Mouse (Mus musculus): ENCODE measurements around the gene Vezt. TPM values are rescaled to one million over a fixed set of nuclear protein-coding genes. Genes with fewer than 3 reads are reported as not detected.

Vezt gene
- 12.7 and 13.3 TPM in 2 replicates for polyA plus RNA-seq (2015; fragmentation: Nextera tagmentation; extraction: Ambion mirVana)

GRCm38 (mm10) chr10:94035658-94036374 is at the start of gene Vezt, which contains the start of gene Fgd6:
Gene Vezt, minus strand, starts transcription at chr10:94035817.
Gene Fgd6, plus strand, starts transcription at chr10:94036001.

GRCm38 (mm10) chr10:93897043-93897646 is 138.5 kb downstream of the Vezt start, which contains the start of gene Metap2:
Gene Metap2, minus strand, starts transcription at chr10:93897093.

MicroRNAs encoded within 50 kb of the gene (microRNA counts, 519-probe panel; counts per million panel counts)
- microRNA mmu-miR-331-3p = 3,824 counts per million, percentile 12 among the panel's probes with 10 or more counts
- 88.3 counts per million for microRNA mmu-miR-331-5p

Other genes with a start within 250 kb of the Vezt start
- 0.93 and 1.4 TPM in 2 replicates for gene Usp44, start 204.3 kb downstream of the Vezt start, polyA plus RNA-seq (2015; fragmentation: Nextera tagmentation; extraction: Ambion mirVana)
- gene Metap2, start 138.7 kb downstream of the Vezt start, polyA plus RNA-seq (2015; fragmentation: Nextera tagmentation; extraction: Ambion mirVana) = 359 and 386 TPM in 2 replicates
- gene Fgd6, start 184 bp upstream of the Vezt start, polyA plus RNA-seq (2015; fragmentation: Nextera tagmentation; extraction: Ambion mirVana) = 3.6 and 3.7 TPM in 2 replicates
- gene Nr2c1, start 112.2 kb upstream of the Vezt start, polyA plus RNA-seq (2015; fragmentation: Nextera tagmentation; extraction: Ambion mirVana) = 2.6 and 2.9 TPM in 2 replicates
- 243 and 265 TPM in 2 replicates for gene Ndufa12, start 162.9 kb upstream of the Vezt start, polyA plus RNA-seq (2015; fragmentation: Nextera tagmentation; extraction: Ambion mirVana)